Mouse (Mus musculus) lung, postnatal 0 days (tissue): Measurements from ENCODE around the gene Slc4a8.

Experiments
- CTCF ChIP-seq: IDR thresholded peaks from 2 replicates; pipeline ENCODE4 v1.5.1; 2016; ENCODE audit warnings: antibody characterized with exemption, mild to moderate bottlenecking
- EP300 ChIP-seq: IDR thresholded peaks from 2 replicates; pipeline ENCODE4 v1.6.1; 2016; ENCODE audit warnings: antibody characterized with exemption, mild to moderate bottlenecking, control low read depth

DNA sequence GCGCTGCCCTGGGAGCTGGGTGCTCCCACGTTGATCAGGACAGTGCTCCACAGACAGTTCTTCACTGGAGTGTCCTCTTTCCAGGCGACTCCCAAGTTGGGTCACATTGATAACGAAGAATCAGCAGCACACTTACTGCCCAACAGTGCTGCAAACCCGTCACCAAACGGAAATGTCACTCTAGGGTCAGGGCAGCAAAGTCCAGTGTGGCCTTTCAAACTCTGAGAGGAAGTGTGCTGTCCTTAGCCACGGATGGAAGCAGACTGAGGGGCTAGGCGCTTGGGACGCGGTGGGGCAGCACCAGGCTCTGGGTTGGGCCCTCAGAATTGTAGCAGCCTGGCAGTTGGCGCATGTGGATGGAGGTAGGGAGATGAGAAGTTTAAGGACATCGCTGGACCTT, 46.5 kb downstream of the Slc4a8 start:
- TF ChIP-seq CTCF: no peak
- TF ChIP-seq EP300: no peak
